Mouse (Mus musculus) heart, adult 2 months (tissue): Measurements from ENCODE around the gene Gabra5. TPM values are rescaled to one million over a fixed set of nuclear protein-coding genes. Genes with fewer than 3 reads are reported as not detected.

ENCODE experiments used
- DNase-seq, 2 experiments: peaks; one replicate each; pipeline ENCODE4 v3.0.0; 2021
- H3K27ac ChIP-seq: fragments of 200-600 bp; 2 replicates; pipeline ENCODE4 v1.8.1; 2022
- H3K27me3 ChIP-seq: fragments of 200-500 bp; 2 replicates; pipeline ENCODE4 v1.6.1; 2012; ENCODE audit warnings: mild to moderate bottlenecking, low read length, inconsistent platforms, mixed read lengths; ENCODE audit not compliant: control insufficient read depth, insufficient read depth
- H3K36me3 ChIP-seq: fragments of 200-500 bp; 2 replicates; pipeline ENCODE4 v1.6.1; 2012; ENCODE audit warnings: low read length, inconsistent platforms; ENCODE audit not compliant: control insufficient read depth, insufficient read depth
- H3K4me1 ChIP-seq: fragments of 200-500 bp; 2 replicates; pipeline ENCODE4 v1.6.1; 2011; ENCODE audit warnings: low read length; ENCODE audit not compliant: control insufficient read depth, insufficient read depth
- H3K4me3 ChIP-seq: fragments of 200-600 bp; 2 replicates; pipeline ENCODE4 v1.8.1; 2022
- H3K79me2 ChIP-seq: fragments of 200-500 bp; replicated peaks from 2 replicates; pipeline ENCODE4 v1.6.1; 2012; ENCODE audit warnings: mild to moderate bottlenecking, inconsistent platforms, low read length, moderate library complexity, mixed read lengths; ENCODE audit not compliant: control insufficient read depth, insufficient read depth
- H3K9ac ChIP-seq: fragments of 200-500 bp; 2 replicates; pipeline ENCODE4 v1.6.1; 2012; ENCODE audit warnings: low read depth, mild to moderate bottlenecking, control low read depth, inconsistent platforms, low read length, mixed read lengths
- CTCF ChIP-seq: fragments of 200-600 bp; IDR thresholded peaks from 2 replicates; pipeline ENCODE4 v1.8.1; 2022; ENCODE audit warnings: antibody characterized with exemption, mild to moderate bottlenecking, moderate library complexity
- EP300 ChIP-seq: fragments of 200-500 bp; IDR thresholded peaks from 2 replicates; pipeline ENCODE4 v1.6.1; 2011; ENCODE audit warnings: low read depth, low read length, control low read depth; ENCODE audit not compliant: insufficient read depth
- POLR2A ChIP-seq: fragments of 200-500 bp; IDR thresholded peaks from 2 replicates; pipeline ENCODE4 v1.6.1; 2011; ENCODE audit warnings: mild to moderate bottlenecking, low read depth, low read length, control low read depth; ENCODE audit not compliant: insufficient read depth
- WGBS: fragments of 180-500 bp; shearing (Covaris S2); methylation state at CpG from one replicate; pipeline ENCODE4 v1.1.7; 2018; 5-methylcytosine and 5-hydroxymethylcytosine counted together
- intact Hi-C: fragments of 180-260 bp; cut with DNase I; formaldehyde crosslinking; loops from one replicate; pipeline ENCODE4 v1.15.1; 2025
- polyA plus RNA-seq: library from polyadenylated mRNA; depleted of rRNA; stranded (reverse); fragments of >200 nt; gene quantifications from 2 replicates; pipeline ENCODE4 v1.2.3, GENCODE M21; 2012
- total RNA-seq, 2 experiments: library from RNA; stranded (reverse); gene quantifications; 2 replicates each; pipeline ENCODE4 v1.2.3; 2021

Gabra5 gene
- total and polyA plus RNA-seq, 3 experiments: not detected

GRCm38 (mm10) chr7:57411163-57411562, 98.7 kb downstream of the Gabra5 start:
- no peak overlapping the region for H3K27ac ChIP-seq
- no peak overlapping the region for H3K9ac ChIP-seq
- intact Hi-C loops: no loop called here
- no peaks in the 10 kb centered on the region for H3K79me2 ChIP-seq
- no peak overlapping the region for H3K4me3 ChIP-seq
- H3K36me3 ChIP-seq: no peaks in the 10 kb centered on the region
- no peaks in the 10 kb centered on the region for H3K27me3 ChIP-seq
- 71% methylated on average over 4 of the region's 4 CpGs for WGBS
- no peaks in the 10 kb centered on the region for H3K4me1 ChIP-seq
- TF ChIP-seq POLR2A: no peak
- TF ChIP-seq EP300: no peak
- TF ChIP-seq CTCF: no peak
- DNase-seq: no peak

- Histone ChIP-seq H3K4me1 (no peaks in the 10 kb centered on the region), H3K9ac (no peak overlapping the region), H3K27me3 (no peaks in the 10 kb centered on the region), H3K36me3 (no peaks in the 10 kb centered on the region), H3K79me2 (no peaks in the 10 kb centered on the region), H3K27ac (no peak overlapping the region), H3K4me3 (no peak overlapping the region)
- intact Hi-C loops: no loop called here
- WGBS: 42% methylated on average over 4 of the region's 4 CpGs
- DNase-seq: peak in 1 of 2 experiments; percentile 28
- no peak for TF ChIP-seq POLR2A
- no peak for TF ChIP-seq EP300
- no peak for TF ChIP-seq CTCF
These were observed 116.3 kb downstream of the Gabra5 start for GRCm38 (mm10) chr7:57393551-57393950.

GRCm38 (mm10) chr7:57390046-57390445, 119.8 kb downstream of the Gabra5 start:
- no peaks in the 10 kb centered on the region for H3K27me3 ChIP-seq
- 41% methylated on average over 4 of the region's 4 CpGs for WGBS
- H3K79me2 ChIP-seq: no peaks in the 10 kb centered on the region
- intact Hi-C loops: no loop called here
- no peak for TF ChIP-seq EP300
- no peaks in the 10 kb centered on the region for H3K4me1 ChIP-seq
- H3K4me3 ChIP-seq: no peak overlapping the region
- DNase-seq: no peak
- H3K36me3 ChIP-seq: no peaks in the 10 kb centered on the region
- no peak overlapping the region for H3K27ac ChIP-seq
- no peak overlapping the region for H3K9ac ChIP-seq

GRCm38 (mm10) chr7:57387341-57387654, 122.6 kb downstream of the Gabra5 start:
- H3K36me3 ChIP-seq: no peaks in the 10 kb centered on the region
- no peak overlapping the region for H3K9ac ChIP-seq
- no peak overlapping the region for H3K27ac ChIP-seq
- no peaks in the 10 kb centered on the region for H3K27me3 ChIP-seq
- no peaks in the 10 kb centered on the region for H3K4me1 ChIP-seq
- TF ChIP-seq CTCF: no peak
- no peak for TF ChIP-seq POLR2A
- TF ChIP-seq EP300: no peak
- no peaks in the 10 kb centered on the region for H3K79me2 ChIP-seq
- WGBS: 23% methylated on average over 6 of the region's 6 CpGs
- no peak for DNase-seq
- intact Hi-C loops: loop anchor here (10.0 kb wide), 1 partner anchor 312 kb away; no protein-coding TSS in a partner anchor
- H3K4me3 ChIP-seq: no peak overlapping the region; the same call in 1 of the 2 replicates

GRCm38 (mm10) chr7:57386517-57387340, 123.1 kb downstream of the Gabra5 start, which contains the start of gene Gabrg3:
Gene Gabrg3 (minus strand): TSS chr7:57387188.
- no peaks in the 10 kb centered on the region for H3K36me3 ChIP-seq
- intact Hi-C loops: loop anchor here (10.0 kb wide), 1 partner anchor 312 kb away; no protein-coding TSS in a partner anchor
- peak within 1 kb of the TSS; percentile 35; the same call in 1 of the 2 replicates for H3K9ac ChIP-seq
- no peaks in the 10 kb centered on the region for H3K27me3 ChIP-seq
- no peak within 1 kb of the TSS for H3K27ac ChIP-seq
- TF ChIP-seq POLR2A (no peak), EP300 (no peak), CTCF (no peak)
- H3K79me2 ChIP-seq: no peaks in the 10 kb centered on the region
- WGBS: 2% methylated on average over 65 of the region's 71 CpGs
- H3K4me3 ChIP-seq: peak within 1 kb of the TSS; percentile 20; the same call in 1 of the 2 replicates
- H3K4me1 ChIP-seq: no peaks in the 10 kb centered on the region
- peak in 1 of 2 experiments; percentile 16 for DNase-seq

GRCm38 (mm10) chr7:57384112-57384511, 125.7 kb downstream of the Gabra5 start:
- H3K27ac ChIP-seq: no peak overlapping the region
- no peaks in the 10 kb centered on the region for H3K36me3 ChIP-seq
- DNase-seq: no peak
- no peaks in the 10 kb centered on the region for H3K4me1 ChIP-seq
- TF ChIP-seq CTCF: peak; percentile 72
- TF ChIP-seq POLR2A: no peak
- no peak for TF ChIP-seq EP300
- WGBS: 24% methylated on average over 4 of the region's 4 CpGs
- H3K79me2 ChIP-seq: no peaks in the 10 kb centered on the region
- H3K9ac ChIP-seq: no peak overlapping the region
- intact Hi-C loops: loop anchor here (10.0 kb wide), 1 partner anchor 309 kb away; no protein-coding TSS in a partner anchor
- H3K27me3 ChIP-seq: no peaks in the 10 kb centered on the region
- H3K4me3 ChIP-seq: no peak overlapping the region
